Mouse (Mus musculus) hindbrain, embryonic 12.5 days (tissue): ENCODE results near the gene Ier3. TPM values are rescaled to one million over a fixed set of nuclear protein-coding genes. Genes with fewer than 3 reads are reported as not detected.

Experiments used
- ATAC-seq: fragments of 200-750 bp; cut with Nextera tagmentation; 2 replicates; pipeline ENCODE4 v1.8.0; 2017; ENCODE audit warnings: moderate TSS enrichment; ENCODE audit not compliant: low FRiP score
- H3K27ac ChIP-seq: fragments of 300-500 bp; sonication (generic); 2 replicates; pipeline ENCODE4 v1.5.1; 2016; ENCODE audit warnings: mild to moderate bottlenecking
- H3K27me3 ChIP-seq: fragments of 300-500 bp; sonication (generic); 2 replicates; pipeline ENCODE4 v1.6.1; 2016; ENCODE audit warnings: mild to moderate bottlenecking
- H3K36me3 ChIP-seq: fragments of 300-500 bp; sonication (generic); 2 replicates; pipeline ENCODE4 v1.6.1; 2016; ENCODE audit warnings: mild to moderate bottlenecking
- H3K4me1 ChIP-seq: fragments of 300-500 bp; sonication (generic); 2 replicates; pipeline ENCODE4 v1.6.1; 2016
- H3K4me2 ChIP-seq: fragments of 300-500 bp; sonication (generic); replicated peaks from 2 replicates; pipeline ENCODE4 v1.6.1; 2016; ENCODE audit warnings: mild to moderate bottlenecking
- H3K4me3 ChIP-seq: fragments of 300-500 bp; sonication (generic); 2 replicates; pipeline ENCODE4 v1.5.1; 2016; ENCODE audit warnings: mild to moderate bottlenecking
- H3K9ac ChIP-seq: fragments of 300-500 bp; sonication (generic); 2 replicates; pipeline ENCODE4 v1.6.1; 2016; ENCODE audit warnings: mild to moderate bottlenecking, moderate library complexity
- H3K9me3 ChIP-seq: fragments of 300-500 bp; sonication (generic); replicated peaks from 2 replicates; pipeline ENCODE4 v1.6.1; 2016; ENCODE audit warnings: mild to moderate bottlenecking
- WGBS: fragments of 180-500 bp; shearing (Covaris S2); methylation state at CpG from one replicate; pipeline ENCODE4 v1.1.7; 2016; 5-methylcytosine and 5-hydroxymethylcytosine counted together
- polyA plus RNA-seq: library from polyadenylated mRNA; unstranded; fragments of >200 nt; fragmentation: Nextera tagmentation; extraction: Ambion mirVana; gene quantifications from 2 replicates; pipeline ENCODE4 v1.2.1, GENCODE M21; 2016

The Ier3 gene
- polyA plus RNA-seq, 1 experiment from 2014 or later, result 5.8 TPM

DNA sequence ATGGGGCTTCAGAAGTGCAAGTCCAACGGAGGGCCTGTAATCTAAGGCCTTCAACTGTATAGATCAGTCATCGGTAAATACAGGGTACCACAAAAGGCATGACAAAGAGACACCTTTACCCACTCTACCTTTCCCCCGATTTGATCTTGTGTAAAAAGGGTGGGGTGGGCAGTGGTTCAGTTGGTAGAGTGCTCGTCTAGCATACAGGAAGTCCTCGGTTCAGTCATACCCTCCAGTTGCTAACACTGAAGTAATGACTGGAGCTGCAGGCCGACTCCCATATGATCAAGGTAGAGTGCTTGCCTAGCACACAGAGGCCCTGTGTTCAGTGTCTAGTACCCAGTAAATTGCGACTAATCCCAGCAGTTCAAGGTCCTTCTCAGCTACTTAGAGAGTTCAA lies 7.8 kb upstream of the Ier3 start:
- no peak for ATAC-seq
- Histone ChIP-seq H3K27me3 (no peaks in the 10 kb centered on the region; the same call in 1 of the 2 replicates), H3K9me3 (no peaks in the 10 kb centered on the region), H3K9ac (no peak overlapping the region), H3K4me2 (no peak overlapping the region), H3K4me3 (no peak overlapping the region), H3K27ac (no peak overlapping the region), H3K36me3 (no peaks in the 10 kb centered on the region), H3K4me1 (peaks cover 6% of the 10 kb centered on the region)
- 85% methylated on average over 7 of the region's 7 CpGs for WGBS

DNA sequence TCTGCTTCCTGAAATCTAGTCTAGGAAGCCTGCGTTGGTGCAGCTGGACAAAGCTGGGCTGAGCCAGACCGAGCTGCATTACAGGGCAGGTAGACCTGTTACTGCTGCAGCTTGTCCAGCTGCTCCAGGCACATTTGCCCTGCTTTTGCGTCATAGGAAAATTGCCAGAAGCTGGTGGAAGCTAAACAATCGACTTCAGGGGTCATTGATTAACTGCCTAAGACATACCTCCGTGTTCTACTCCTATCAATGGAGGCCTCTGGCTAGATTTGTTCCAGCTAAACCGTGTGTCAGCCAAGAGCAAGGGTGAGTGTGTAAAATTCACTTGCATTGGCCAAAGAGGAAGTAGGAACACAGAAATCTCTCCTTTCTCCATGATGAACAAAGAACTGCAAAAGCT lies 6.8 kb upstream of the Ier3 start:
- H3K36me3 ChIP-seq, result no peaks in the 10 kb centered on the region
- H3K4me3 ChIP-seq, result no peak overlapping the region
- H3K9ac ChIP-seq, result no peak overlapping the region
- peaks cover 6% of the 10 kb centered on the region for H3K4me1 ChIP-seq
- H3K27me3 ChIP-seq, result peaks cover 6% of the 10 kb centered on the region
- no peak for ATAC-seq
- 59% methylated on average over 6 of the region's 6 CpGs for WGBS
- H3K4me2 ChIP-seq, result no peak overlapping the region
- no peak overlapping the region for H3K27ac ChIP-seq
- no peaks in the 10 kb centered on the region for H3K9me3 ChIP-seq

DNA sequence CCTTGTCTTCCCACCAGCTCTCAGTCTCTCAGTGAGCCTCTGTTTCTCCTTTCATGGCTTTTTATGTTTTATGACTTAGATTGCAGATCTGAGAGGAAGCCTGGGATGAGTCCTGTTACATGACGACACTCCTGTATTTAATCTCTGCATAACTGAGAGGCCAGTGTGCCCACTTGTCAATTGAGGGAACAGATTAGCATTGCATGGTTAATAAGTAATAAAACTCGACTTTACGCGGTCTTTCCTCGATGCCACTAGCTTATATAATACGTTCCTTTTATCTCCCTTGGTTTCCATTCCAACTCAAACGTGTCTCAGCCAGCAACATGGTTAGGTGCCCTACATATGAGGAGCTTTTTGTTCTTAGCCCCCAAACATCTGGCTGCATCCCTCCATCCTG lies 5.6 kb upstream of the Ier3 start:
- Histone ChIP-seq H3K4me3 (no peak overlapping the region), H3K9ac (no peak overlapping the region), H3K9me3 (no peaks in the 10 kb centered on the region), H3K4me1 (peaks cover 9% of the 10 kb centered on the region), H3K27ac (no peak overlapping the region), H3K27me3 (peaks cover 17% of the 10 kb centered on the region), H3K4me2 (no peak overlapping the region), H3K36me3 (no peaks in the 10 kb centered on the region)
- ATAC-seq, result no peak
- WGBS, result 72% methylated on average over 7 of the region's 7 CpGs

DNA sequence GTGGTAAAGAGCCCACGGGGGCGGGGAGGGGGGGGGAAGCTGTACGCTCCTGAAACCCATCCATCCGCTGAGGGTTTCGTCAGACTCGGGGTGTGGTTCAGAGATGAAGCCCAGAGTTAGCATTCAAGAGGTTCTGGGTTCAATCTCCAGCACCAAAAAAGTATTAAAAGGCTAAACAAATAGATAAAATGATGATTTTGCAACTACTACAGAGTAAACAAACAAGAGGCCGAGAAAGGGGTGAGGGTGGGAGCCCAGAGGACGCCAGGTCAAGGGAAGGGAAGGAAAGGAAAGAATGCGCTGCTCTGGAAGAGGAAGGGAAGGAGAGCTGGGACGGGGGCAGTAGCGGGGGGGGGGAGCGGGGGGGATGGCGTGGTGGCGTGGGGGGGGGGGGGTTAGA lies 4.8 kb upstream of the Ier3 start:
- H3K4me3 ChIP-seq, result no peak overlapping the region
- peaks cover 18% of the 10 kb centered on the region for H3K27me3 ChIP-seq
- H3K4me1 ChIP-seq, result peaks cover 17% of the 10 kb centered on the region
- no peaks in the 10 kb centered on the region for H3K9me3 ChIP-seq
- no peak overlapping the region for H3K9ac ChIP-seq
- 38% methylated on average over 8 of the region's 14 CpGs for WGBS
- H3K4me2 ChIP-seq, result no peak overlapping the region
- no peak overlapping the region for H3K27ac ChIP-seq
- H3K36me3 ChIP-seq, result no peaks in the 10 kb centered on the region
- no peak for ATAC-seq

DNA sequence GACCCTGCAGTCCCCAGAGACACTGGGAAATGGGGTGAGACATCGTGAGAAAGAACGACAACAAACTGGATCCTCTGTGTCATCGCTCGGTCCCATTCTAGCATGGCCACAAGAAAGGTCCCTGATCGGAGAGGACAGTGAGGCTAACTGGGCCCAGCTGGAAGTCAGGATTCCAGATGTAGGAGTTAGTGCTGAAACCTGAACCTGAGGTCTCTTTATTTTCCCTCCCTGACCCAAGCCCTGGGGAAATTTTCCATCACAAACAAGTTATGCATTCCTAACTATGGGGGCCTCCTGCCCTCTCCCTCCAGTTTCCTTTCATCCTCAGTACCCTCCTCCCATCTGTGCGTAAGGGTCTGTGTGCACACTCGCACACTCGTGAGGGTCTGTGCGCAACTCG lies 4.3 kb upstream of the Ier3 start:
- H3K9ac ChIP-seq, result no peak overlapping the region
- WGBS, result 44% methylated on average over 10 of the region's 10 CpGs

DNA sequence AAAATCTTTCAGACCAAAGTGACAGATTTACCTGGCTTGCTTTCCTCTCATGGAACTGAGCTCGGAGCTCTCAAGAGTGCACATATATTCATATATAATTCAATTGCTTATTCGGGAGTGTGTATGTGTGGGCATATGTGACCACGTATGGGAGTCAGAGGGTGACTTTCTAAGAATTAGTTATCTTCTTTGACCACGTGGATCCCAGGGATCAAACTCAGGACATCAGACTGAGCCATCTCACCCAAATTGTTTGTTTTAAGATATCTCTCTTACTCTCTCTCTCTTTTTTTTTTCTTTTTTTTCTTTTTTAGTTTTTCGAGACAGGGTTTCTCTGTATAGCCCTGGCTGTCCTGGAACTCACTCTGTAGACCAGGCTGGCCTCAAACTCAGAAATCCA lies 1.4 kb upstream of the Ier3 start:
- H3K4me1 ChIP-seq, result peaks cover 36% of the 10 kb centered on the region
- H3K4me3 ChIP-seq, result no peak overlapping the region
- 84% methylated on average over 5 of the region's 5 CpGs for WGBS
- peaks cover 18% of the 10 kb centered on the region for H3K27me3 ChIP-seq
- no peak for ATAC-seq
- H3K27ac ChIP-seq, result no peak overlapping the region
- 0 out of 2 replicates have a peak, but pooled peaks cover 1% of the 10 kb centered on the region for H3K36me3 ChIP-seq
- no peak overlapping the region for H3K9ac ChIP-seq
- H3K9me3 ChIP-seq, result no peaks in the 10 kb centered on the region
- H3K4me2 ChIP-seq, result no peak overlapping the region

More for the DNA sequence above, 4.3 kb upstream of the Ier3 start:
- no peak overlapping the region for H3K4me2 ChIP-seq
- no peak overlapping the region for H3K27ac ChIP-seq
- H3K9me3 ChIP-seq, result no peaks in the 10 kb centered on the region
- peaks cover 22% of the 10 kb centered on the region for H3K4me1 ChIP-seq
- no peak for ATAC-seq
- no peak overlapping the region for H3K4me3 ChIP-seq
- H3K27me3 ChIP-seq, result peaks cover 18% of the 10 kb centered on the region
- H3K36me3 ChIP-seq, result no peaks in the 10 kb centered on the region

DNA sequence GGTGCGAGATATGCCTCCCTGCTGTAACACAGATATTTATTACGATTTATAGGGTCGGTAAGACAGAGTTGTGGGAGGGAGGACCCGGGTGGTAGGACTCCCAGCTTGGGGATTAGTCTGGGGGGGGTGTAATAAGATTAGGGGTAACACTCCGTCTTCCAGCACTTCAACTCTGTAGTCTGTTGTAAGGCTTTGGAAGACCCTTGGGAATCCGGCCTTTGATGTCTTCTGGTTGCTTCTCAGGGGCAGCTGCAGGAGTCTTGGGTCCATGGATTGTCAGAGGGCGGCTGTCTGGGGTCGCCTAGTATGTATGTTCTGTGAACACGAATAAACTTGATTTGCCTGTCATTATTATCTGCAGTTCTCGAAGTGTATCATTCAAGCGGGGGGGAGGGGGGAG lies 1.1 kb downstream of the Ier3 start:
- WGBS, result 3% methylated on average over 11 of the region's 11 CpGs
- Histone ChIP-seq H3K27me3 (peaks cover 18% of the 10 kb centered on the region), H3K4me2 (peak overlapping the region; percentile 83), H3K4me3 (peak overlapping the region; percentile 58), H3K4me1 (peaks cover 33% of the 10 kb centered on the region), H3K36me3 (peaks cover 24% of the 10 kb centered on the region), H3K27ac (peak overlapping the region; percentile 78), H3K9me3 (no peaks in the 10 kb centered on the region), H3K9ac (peak overlapping the region; percentile 74; the same call in 1 of the 2 replicates)
- ATAC-seq, result peak; percentile 17

DNA sequence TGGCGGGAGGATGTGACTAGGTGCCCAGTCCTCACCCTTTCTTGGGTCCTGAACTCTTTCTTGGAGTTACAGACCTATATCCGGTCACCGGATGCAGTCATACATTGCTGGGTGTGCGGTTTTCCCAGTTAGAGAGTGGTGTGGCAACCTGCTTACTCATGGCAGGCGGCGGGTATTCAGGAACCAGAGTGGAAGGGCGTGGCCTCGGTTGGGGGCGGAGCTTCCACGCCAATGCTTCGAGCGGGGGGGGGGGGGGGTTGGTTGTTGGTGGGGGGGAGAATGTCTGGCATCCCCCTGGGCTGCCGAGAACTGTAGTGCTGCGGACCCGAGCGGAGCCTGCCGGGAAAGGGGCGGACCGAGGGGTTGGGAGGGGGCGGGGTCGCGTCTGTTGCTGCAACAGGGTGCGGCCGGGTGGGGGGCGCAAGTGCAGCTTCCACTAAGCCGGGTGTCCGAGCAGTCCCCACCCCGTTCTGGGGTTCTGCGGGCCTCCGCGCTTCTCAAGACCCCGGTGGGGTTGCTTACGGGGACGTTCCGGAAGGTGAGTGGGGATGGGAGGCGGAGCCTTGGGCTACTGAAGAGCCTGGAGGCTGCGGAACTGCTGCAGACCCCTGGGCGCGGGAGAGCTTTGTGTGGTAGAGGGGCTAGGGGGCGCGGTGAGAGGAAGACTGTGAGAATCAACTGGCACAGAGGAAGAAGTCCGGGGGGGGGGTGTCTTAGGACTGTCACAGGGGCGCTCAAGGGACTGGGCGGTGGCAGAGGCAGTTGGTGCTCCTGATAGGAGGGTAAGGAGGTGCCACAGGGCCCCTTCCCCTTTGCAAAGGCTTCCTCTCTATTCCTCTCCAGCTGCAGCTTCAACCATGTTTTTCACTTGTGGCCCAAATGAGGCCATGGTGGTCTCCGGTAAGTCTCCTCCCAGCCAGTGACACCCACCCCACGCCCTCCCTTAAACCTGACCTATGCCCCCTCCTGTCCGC lies 1.8 kb downstream of the Ier3 start, which contains the start of gene Flot1:
Gene Flot1 (plus strand): TSS at position 267 of the 974 bp plus-strand sequence.
- ATAC-seq, result peak; percentile 90
- H3K9ac ChIP-seq, result peak within 1 kb of the TSS; percentile 74
- peak within 1 kb of the TSS; percentile 83 for H3K4me2 ChIP-seq
- WGBS, result under 1% methylated on average over 45 of the region's 47 CpGs
- peaks cover 31% of the 10 kb centered on the region for H3K36me3 ChIP-seq
- H3K4me1 ChIP-seq, result peaks cover 33% of the 10 kb centered on the region
- no peaks in the 10 kb centered on the region for H3K9me3 ChIP-seq
- H3K4me3 ChIP-seq, result peak within 1 kb of the TSS; percentile 58
- H3K27ac ChIP-seq, result peak within 1 kb of the TSS; percentile 78
- peaks cover 18% of the 10 kb centered on the region for H3K27me3 ChIP-seq

DNA sequence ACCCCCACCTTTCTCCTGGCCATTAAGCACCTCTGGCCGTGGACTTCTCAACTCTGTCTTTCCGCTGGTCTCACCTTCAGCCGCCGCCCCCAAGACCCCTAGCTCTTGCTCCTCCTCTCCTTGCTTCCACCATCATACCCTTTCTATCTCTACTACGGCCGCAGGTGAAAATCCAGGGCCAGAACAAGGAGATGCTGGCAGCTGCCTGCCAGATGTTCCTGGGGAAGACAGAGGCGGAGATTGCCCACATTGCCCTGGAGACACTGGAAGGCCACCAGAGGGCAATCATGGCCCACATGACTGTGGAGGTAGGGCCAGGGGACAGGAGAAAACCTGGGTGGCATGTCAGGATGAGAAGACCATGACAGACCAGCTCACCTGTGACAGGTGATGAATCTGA lies 2.9 kb downstream of the Ier3 start:
- Histone ChIP-seq H3K27ac (no peak overlapping the region), H3K9me3 (no peaks in the 10 kb centered on the region), H3K36me3 (peaks cover 34% of the 10 kb centered on the region), H3K4me2 (peak overlapping the region; percentile 83), H3K9ac (peak overlapping the region; percentile 74; the same call in 1 of the 2 replicates), H3K27me3 (peaks cover 14% of the 10 kb centered on the region), H3K4me1 (peaks cover 33% of the 10 kb centered on the region), H3K4me3 (peak overlapping the region; percentile 58; the same call in 1 of the 2 replicates)
- ATAC-seq, result no peak
- 64% methylated on average over 7 of the region's 7 CpGs for WGBS

DNA sequence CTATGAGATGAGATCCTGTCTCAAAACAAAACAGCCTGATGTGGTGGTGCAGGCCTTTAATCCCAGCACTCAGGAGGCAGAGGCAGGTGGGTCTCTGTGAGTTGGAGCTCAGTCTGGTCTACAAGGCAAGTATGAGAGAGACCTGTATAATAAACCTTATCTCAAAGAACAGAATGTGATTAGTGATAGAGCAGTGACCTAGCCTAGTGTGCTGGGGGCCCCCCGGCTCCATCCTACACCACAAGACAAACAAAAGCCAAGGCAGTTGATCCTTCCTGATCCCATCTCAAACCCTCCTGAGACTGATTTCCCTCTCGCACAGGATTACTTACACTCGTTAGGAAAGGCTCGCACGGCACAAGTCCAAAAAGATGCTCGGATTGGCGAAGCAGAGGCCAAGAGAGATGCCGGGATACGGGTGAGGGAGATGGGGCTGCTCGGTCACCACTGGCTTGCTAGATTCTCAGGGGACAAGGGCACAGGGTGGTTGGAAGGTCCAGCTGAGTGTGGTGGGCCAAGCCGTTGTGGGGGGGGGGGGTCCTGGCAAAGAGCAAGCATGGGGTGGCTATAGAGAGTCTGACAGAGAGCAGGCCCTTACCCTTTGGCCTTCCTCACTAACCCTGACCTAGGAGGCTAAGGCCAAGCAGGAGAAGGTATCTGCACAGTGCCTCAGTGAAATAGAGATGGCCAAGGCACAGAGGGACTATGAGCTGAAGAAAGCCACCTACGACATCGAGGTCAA lies 3.8 kb downstream of the Ier3 start:
- Histone ChIP-seq H3K4me2 (no peak overlapping the region), H3K36me3 (peaks cover 34% of the 10 kb centered on the region), H3K27ac (no peak overlapping the region), H3K9ac (no peak overlapping the region), H3K4me1 (peaks cover 38% of the 10 kb centered on the region), H3K9me3 (no peaks in the 10 kb centered on the region), H3K4me3 (no peak overlapping the region), H3K27me3 (peaks cover 6% of the 10 kb centered on the region; the same call in 1 of the 2 replicates)
- no peak for ATAC-seq
- 94% methylated on average over 13 of the region's 13 CpGs for WGBS

DNA sequence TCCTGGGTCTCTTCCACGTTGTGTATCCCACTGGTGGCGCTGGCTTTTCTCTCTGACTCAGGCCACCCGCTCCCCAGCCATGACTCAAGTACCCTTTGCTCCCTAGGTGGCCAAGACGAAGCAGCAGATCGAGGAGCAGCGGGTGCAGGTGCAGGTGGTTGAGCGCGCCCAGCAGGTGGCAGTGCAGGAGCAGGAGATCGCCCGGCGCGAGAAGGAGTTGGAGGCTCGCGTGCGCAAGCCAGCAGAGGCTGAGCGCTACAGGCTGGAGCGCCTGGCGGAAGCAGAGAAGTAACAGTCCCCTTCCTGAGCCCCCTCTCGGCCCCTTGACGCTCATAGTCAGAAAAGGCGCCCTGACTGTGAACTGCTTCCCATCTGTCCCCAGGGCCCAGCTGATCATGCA lies 8.3 kb downstream of the Ier3 start:
- Histone ChIP-seq H3K4me1 (peaks cover 21% of the 10 kb centered on the region), H3K27ac (0 out of 2 replicates have a peak overlapping the region, but pooled peaks have one; percentile 9), H3K9ac (0 out of 2 replicates have a peak overlapping the region, but pooled peaks have one; percentile 32), H3K4me3 (0 out of 2 replicates have a peak overlapping the region, but pooled peaks have one; percentile 7), H3K9me3 (no peaks in the 10 kb centered on the region), H3K27me3 (no peaks in the 10 kb centered on the region), H3K36me3 (peaks cover 67% of the 10 kb centered on the region), H3K4me2 (0 out of 2 replicates have a peak overlapping the region, but pooled peaks have one; percentile 21)
- whole genome bisulfite sequencing, result 3% methylated on average over 21 of the region's 21 CpGs
- peak; percentile 52 for ATAC-seq
